Mouse (Mus musculus): Measurements from ENCODE around the gene Ccdc91.

GRCm38 (mm10) chr6:147573137-147573536, 97.5 kb downstream of the Ccdc91 start:
- no peak for TF ChIP-seq CTCF (IDR thresholded peaks at IDR 0.05; ENCODE audit: low read depth, low read length)
- no peak for TF ChIP-seq POLR2A (IDR thresholded peaks at IDR 0.05; ENCODE audit: insufficient read depth, low read length)

Data from ES-Bruce4 (cell line).